Mouse (Mus musculus) forebrain, embryonic 13.5 days (tissue): ENCODE results near the gene Adgrf5. TPM values are rescaled to one million over a fixed set of nuclear protein-coding genes. Genes with fewer than 3 reads are reported as not detected.
"Not testable (repeated sequence)": the region's sequence is repeated elsewhere in the genome, so short reads cannot be mapped to it uniquely, and the experiment has no call there.

ENCODE experiments used
- ATAC-seq: fragments of 200-750 bp; cut with Nextera tagmentation; 2 replicates; pipeline ENCODE4 v1.8.0; 2017
- H3K27ac ChIP-seq: fragments of 300-500 bp; sonication (generic); 2 replicates; pipeline ENCODE4 v1.5.1; 2015; ENCODE audit warnings: inconsistent platforms, mild to moderate bottlenecking, moderate library complexity
- H3K27me3 ChIP-seq: fragments of 300-500 bp; sonication (generic); 2 replicates; pipeline ENCODE4 v1.6.1; 2015; ENCODE audit warnings: mild to moderate bottlenecking, inconsistent platforms
- H3K36me3 ChIP-seq: fragments of 300-500 bp; sonication (generic); 2 replicates; pipeline ENCODE4 v1.6.1; 2015; ENCODE audit warnings: mild to moderate bottlenecking, inconsistent platforms; ENCODE audit not compliant: poor library complexity, severe bottlenecking
- H3K4me1 ChIP-seq: fragments of 300-500 bp; sonication (generic); 2 replicates; pipeline ENCODE4 v1.6.1; 2015; ENCODE audit warnings: inconsistent platforms
- H3K4me2 ChIP-seq: fragments of 300-500 bp; sonication (generic); 2 replicates; pipeline ENCODE4 v1.6.1; 2015; ENCODE audit warnings: inconsistent platforms, mild to moderate bottlenecking, moderate library complexity
- H3K4me3 ChIP-seq: fragments of 300-500 bp; sonication (generic); 2 replicates; pipeline ENCODE4 v1.5.1; 2015; ENCODE audit warnings: mild to moderate bottlenecking, inconsistent platforms
- H3K9ac ChIP-seq: fragments of 300-500 bp; sonication (generic); 2 replicates; pipeline ENCODE4 v1.6.1; 2015; ENCODE audit warnings: mild to moderate bottlenecking, inconsistent platforms
- H3K9me3 ChIP-seq: fragments of 300-500 bp; sonication (generic); replicated peaks from 2 replicates; pipeline ENCODE4 v1.6.1; 2016; ENCODE audit warnings: inconsistent platforms
- WGBS: fragments of 180-500 bp; shearing (Covaris S2); methylation state at CpG from one replicate; pipeline ENCODE4 v1.1.7; 2015; 5-methylcytosine and 5-hydroxymethylcytosine counted together
- polyA plus RNA-seq: library from polyadenylated mRNA; unstranded; fragments of >200 nt; fragmentation: Nextera tagmentation; extraction: Ambion mirVana; gene quantifications from 2 replicates; pipeline ENCODE4 v1.2.1, GENCODE M21; 2015

Gene Adgrf5
- 5.5 and 6.6 TPM in 2 replicates for polyA plus RNA-seq

DNA sequence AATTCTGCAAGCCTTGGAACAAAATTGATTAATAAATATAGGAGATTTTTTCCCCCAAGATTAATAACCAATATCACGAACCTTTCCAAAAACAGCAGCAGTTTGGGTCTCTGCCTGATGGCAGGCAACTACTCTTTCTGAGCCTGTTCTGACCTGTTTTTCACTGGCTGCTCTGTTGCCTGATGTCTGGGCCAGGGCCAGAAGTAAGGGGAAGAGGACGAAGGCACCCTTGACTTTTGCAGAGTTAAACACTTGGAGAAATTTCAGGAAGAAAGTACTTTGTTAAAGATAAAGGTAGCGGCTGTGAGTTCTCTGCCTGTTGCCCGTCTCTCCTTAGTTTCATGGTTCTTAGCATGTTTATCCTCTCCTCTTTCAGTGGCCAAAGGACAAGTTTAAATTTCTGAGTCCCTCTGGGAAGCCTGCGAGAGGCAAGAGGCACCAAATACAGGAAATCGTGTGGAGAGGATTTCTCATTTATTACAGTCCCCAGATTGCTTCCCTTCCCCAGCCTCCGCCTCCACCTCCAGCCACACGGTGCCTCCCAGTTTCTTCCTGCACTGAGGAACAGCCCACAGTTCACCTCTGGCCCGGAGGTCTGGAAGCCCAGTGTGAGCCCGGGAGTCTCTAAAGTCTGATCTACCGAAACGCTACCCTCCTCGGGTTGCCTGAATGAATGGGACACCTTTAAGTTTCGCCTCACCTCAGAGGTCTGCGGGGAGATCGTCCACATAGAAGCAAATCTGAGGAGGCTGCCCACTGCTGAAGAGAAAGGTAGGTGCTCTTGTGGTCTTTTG, at the start of gene Adgrf5:
TSS of gene Adgrf5 (plus strand) at position 626 of the 794 bp plus-strand sequence.
- 73% methylated on average over 16 of the region's 16 CpGs for WGBS
- no peak within 1 kb of the TSS for H3K4me3 ChIP-seq
- no peaks in the 10 kb centered on the region for H3K9me3 ChIP-seq
- no peak for ATAC-seq
- no peaks in the 10 kb centered on the region for H3K27me3 ChIP-seq
- H3K36me3 ChIP-seq = no peaks in the 10 kb centered on the region
- H3K9ac ChIP-seq = no peak within 1 kb of the TSS
- H3K4me1 ChIP-seq = peaks cover 4% of the 10 kb centered on the region; the same call in 1 of the 2 replicates
- no peak within 1 kb of the TSS for H3K27ac ChIP-seq
- H3K4me2 ChIP-seq = no peak within 1 kb of the TSS

DNA sequence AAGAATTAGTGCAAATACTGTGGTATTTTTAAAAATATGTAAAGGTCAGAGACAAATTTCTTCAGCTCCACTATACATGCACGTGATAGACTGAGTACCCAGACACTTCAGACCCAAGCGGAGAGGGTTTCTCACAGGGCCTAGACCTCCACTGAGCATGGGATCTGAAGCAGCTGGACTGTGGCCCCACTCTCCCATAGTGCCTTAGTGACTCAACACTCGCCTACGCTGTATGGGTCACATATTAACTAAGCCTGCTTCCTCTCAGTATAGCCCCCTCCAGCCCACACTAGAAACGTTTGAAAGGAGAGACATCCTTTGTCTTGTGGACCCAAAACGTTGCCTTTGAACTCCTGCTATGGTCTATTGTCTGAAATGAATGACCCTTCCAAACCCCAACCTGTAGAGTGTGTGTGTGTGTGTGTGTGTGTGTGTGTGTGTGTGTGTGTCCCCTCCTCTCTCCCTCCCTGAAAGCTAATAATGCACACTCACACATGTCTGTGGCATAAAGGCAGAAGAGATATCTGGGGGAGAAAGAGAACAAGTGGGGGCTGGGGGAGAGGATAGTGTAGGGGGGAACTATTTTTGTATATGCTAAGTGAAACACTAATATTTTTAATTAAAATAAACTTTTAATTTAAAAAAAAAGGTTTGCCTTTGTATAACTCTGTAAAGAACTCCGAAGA, 34.1 kb upstream of the Adgrf5 start:
- no peaks in the 10 kb centered on the region for H3K9me3 ChIP-seq
- peak overlapping the region; percentile 67; the same call in 1 of the 2 replicates for H3K4me2 ChIP-seq
- peak; percentile 34 for ATAC-seq
- no peaks in the 10 kb centered on the region for H3K36me3 ChIP-seq
- H3K4me3 ChIP-seq = no peak overlapping the region
- H3K27me3 ChIP-seq = no peaks in the 10 kb centered on the region
- 45% methylated on average over 7 of the region's 7 CpGs for WGBS
- H3K9ac ChIP-seq = peak overlapping the region; percentile 63; the same call in 1 of the 2 replicates
- H3K4me1 ChIP-seq = peaks cover 7% of the 10 kb centered on the region
- no peak overlapping the region for H3K27ac ChIP-seq

DNA sequence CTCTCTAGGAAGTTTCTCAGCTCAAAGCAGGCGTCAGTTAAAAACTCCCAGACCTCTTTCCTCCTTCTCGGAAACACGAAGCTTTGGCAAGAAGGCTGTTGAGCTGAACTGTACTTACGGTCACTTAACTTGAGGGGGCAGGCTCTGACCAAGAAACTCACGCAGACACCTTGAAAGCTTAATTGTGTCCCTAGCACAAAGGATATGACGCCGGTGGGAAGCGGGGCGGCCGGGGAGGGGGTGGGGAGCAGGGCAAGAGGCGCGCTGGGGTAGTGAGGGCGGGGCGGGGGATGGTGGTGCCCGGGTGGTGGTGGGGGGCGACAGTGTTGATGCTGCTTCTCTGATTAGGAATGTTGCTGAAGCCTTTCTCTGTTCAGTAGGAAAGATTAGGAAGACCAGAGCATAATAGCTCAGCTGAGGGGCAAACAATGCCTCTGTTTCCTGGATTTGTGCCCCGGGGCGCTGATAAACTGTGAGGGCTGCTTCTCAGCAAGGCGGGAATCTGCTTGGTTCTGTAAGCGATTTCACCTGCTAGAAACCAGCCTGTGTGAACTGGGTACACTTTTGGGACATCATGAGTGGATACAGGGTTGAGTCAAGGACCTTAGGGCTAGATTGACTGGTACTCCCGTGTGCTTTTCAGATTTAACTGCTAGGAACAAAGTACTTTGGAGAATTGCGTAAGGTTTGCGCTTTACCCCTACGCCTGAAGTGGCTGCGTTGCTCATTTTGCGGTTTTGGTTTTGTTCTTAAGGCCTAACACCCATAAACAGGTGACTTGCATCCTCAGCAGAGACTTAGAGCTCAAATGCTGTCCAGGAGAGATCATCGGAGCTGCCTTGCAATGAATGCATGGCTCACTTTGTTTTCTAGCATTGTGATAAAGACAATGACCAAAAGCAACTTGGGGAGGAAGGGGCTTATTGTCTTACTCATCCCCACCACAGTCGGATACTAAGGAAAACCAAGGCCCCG, 33.2 kb upstream of the Adgrf5 start:
- Histone ChIP-seq H3K36me3 (no peaks in the 10 kb centered on the region), H3K9me3 (no peaks in the 10 kb centered on the region), H3K4me3 (peak overlapping the region; percentile 30), H3K9ac (peak overlapping the region; percentile 63), H3K4me1 (peaks cover 7% of the 10 kb centered on the region), H3K4me2 (peak overlapping the region; percentile 67), H3K27ac (peak overlapping the region; percentile 32), H3K27me3 (no peaks in the 10 kb centered on the region)
- 3% methylated on average over 28 of the region's 29 CpGs for WGBS
- ATAC-seq = peak; percentile 92

DNA sequence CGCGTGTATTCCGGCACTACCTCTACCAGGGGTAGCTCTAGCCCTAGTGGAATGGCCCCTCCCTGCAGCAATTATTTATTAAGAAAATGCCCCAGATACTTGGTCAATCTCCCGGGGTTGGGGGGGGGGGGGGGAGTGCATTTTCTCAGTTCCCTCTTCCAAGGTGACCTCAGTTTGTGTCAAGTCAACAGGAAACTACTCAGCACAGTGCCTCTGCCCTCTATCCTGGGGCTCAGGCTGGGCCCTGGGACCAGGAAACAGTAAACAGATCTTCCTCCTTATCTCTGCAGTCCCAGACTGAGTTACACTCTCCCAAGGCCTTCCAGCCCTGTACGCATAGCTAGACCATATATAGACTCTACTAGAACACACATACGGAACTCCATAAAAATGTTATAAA, 32.4 kb upstream of the Adgrf5 start:
- no peak for ATAC-seq
- WGBS = 71% methylated on average over 6 of the region's 6 CpGs
- H3K9ac ChIP-seq = no peak overlapping the region
- H3K36me3 ChIP-seq = no peaks in the 10 kb centered on the region
- no peak overlapping the region for H3K4me3 ChIP-seq
- no peak overlapping the region for H3K4me2 ChIP-seq
- no peak overlapping the region for H3K27ac ChIP-seq
- H3K9me3 ChIP-seq = no peaks in the 10 kb centered on the region
- peaks cover 7% of the 10 kb centered on the region for H3K4me1 ChIP-seq
- H3K27me3 ChIP-seq = no peaks in the 10 kb centered on the region

DNA sequence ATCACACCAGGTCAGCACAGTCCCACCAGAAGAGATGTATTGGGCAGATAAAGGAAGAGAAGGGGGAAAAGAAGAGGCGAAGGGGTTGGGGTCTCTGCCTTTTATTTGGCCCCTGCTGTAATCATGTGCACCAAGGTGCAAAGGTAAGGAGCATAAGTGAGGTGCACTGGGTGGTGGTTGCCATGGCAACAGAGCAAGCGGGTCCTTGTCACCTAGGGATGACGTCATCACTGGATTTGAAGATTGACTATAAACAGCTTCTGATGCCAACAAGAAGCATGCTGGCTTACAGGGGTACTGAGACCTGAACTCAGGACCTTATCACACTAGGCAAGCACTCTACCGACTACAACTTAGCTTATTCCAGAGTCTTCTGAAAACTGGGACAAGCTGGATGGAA, 31.0 kb upstream of the Adgrf5 start:
- no peak for ATAC-seq
- peaks cover 7% of the 10 kb centered on the region for H3K4me1 ChIP-seq
- 85% methylated on average over 4 of the region's 4 CpGs for WGBS

DNA sequence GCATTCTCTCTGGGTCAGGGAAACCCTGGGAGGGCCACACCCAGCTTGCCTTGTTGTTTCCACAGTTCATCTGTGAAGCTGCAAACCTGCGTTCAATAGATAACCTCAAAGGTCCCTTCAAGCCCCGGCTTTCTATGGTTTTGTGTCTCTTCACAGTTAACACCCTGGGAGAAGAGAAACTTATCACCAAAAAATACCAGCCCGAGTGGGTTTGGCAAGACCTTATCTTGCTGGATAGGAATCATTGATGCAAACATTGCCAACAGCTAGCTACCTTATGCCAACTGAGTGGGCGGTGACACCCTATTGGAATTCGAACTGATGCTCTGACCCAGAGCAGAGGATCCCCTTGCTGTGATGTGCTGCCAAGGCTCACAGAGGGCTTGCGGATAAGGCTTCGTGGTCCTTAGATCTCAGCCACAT, 30.5 kb upstream of the Adgrf5 start:
- Histone ChIP-seq H3K9ac (no peak overlapping the region), H3K27ac (no peak overlapping the region), H3K27me3 (no peaks in the 10 kb centered on the region), H3K4me2 (no peak overlapping the region), H3K4me1 (peaks cover 7% of the 10 kb centered on the region), H3K36me3 (no peaks in the 10 kb centered on the region), H3K9me3 (no peaks in the 10 kb centered on the region), H3K4me3 (no peak overlapping the region)
- ATAC-seq = no peak
- 86% methylated on average over 7 of the region's 7 CpGs for WGBS

More for the DNA sequence above, 31.0 kb upstream of the Adgrf5 start:
- Histone ChIP-seq H3K9me3 (no peaks in the 10 kb centered on the region), H3K27me3 (no peaks in the 10 kb centered on the region), H3K4me3 (no peak overlapping the region), H3K27ac (no peak overlapping the region), H3K36me3 (no peaks in the 10 kb centered on the region), H3K9ac (no peak overlapping the region), H3K4me2 (no peak overlapping the region)

DNA sequence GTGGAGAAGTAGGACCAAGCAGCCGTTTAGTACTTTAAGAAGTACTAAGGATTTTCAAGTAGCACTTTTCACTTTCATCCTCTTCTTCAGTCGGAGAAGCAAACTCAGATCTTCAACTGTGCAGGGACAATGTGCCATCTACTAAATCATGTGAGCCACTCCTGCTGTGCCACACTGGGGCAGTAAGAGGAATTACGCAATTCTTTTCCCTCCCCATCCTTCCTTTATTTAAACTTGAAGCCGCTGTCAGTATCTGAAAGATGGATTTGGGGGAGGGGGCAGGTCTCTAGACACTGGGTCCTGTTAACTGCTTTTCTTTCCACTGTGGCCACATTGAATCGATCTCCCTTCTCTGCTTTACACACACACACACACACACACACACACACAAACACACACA, 27.6 kb upstream of the Adgrf5 start:
- no peak overlapping the region for H3K27ac ChIP-seq
- no peak overlapping the region for H3K4me3 ChIP-seq
- H3K4me2 ChIP-seq = no peak overlapping the region
- no peaks in the 10 kb centered on the region for H3K9me3 ChIP-seq
- no peak for ATAC-seq
- H3K4me1 ChIP-seq = no peaks in the 10 kb centered on the region
- 50% methylated on average over 5 of the region's 5 CpGs for WGBS
- no peaks in the 10 kb centered on the region for H3K27me3 ChIP-seq
- no peaks in the 10 kb centered on the region for H3K36me3 ChIP-seq
- H3K9ac ChIP-seq = no peak overlapping the region

DNA sequence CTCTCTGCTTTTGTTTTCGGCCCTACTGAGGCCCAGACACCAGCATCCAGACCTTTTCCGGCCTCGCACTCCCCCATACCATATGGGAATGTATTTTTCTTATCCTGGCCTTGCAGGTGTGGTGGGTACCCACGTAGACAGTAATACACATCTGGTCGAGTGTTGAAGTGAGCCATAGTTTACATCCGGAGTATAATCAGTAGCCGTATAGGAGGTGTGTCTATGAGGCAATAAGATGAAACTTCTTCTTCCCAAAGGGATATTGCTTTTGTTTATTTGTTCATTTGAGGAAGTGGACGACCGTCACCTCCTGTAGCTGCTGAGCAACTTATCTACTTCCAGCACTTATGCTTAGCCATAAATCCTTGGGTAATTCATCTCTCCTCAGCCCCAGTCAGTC, 26.2 kb upstream of the Adgrf5 start:
- Histone ChIP-seq H3K4me2 (no peak overlapping the region), H3K27me3 (no peaks in the 10 kb centered on the region), H3K36me3 (no peaks in the 10 kb centered on the region), H3K27ac (no peak overlapping the region), H3K9me3 (no peaks in the 10 kb centered on the region), H3K4me3 (no peak overlapping the region), H3K9ac (no peak overlapping the region), H3K4me1 (no peaks in the 10 kb centered on the region)
- no peak for ATAC-seq
- WGBS = 86% methylated on average over 9 of the region's 9 CpGs

DNA sequence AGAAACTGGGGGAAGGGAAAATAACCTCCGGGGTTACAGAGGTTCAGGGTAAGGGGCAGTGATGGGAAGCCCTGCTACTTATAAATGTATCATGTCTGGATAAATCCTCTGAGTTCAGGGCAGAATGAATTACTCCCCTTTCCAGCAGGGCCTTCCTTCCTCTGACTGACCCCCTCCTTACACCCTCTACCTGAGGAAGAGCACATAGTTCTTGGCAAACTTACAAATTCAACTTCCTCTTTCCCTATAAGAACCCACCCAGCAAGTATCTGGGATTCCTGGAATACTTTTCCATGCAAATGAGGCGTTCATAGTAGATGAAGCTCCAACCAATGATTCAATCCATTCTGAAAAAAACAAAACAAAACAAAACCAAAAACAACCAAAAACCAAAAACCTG, 22.6 kb upstream of the Adgrf5 start:
- no peak overlapping the region for H3K27ac ChIP-seq
- 84% methylated on average over 2 of the region's 2 CpGs for WGBS
- no peaks in the 10 kb centered on the region for H3K9me3 ChIP-seq
- no peak for ATAC-seq
- no peak overlapping the region for H3K4me3 ChIP-seq
- H3K9ac ChIP-seq = no peak overlapping the region
- H3K4me2 ChIP-seq = no peak overlapping the region
- no peaks in the 10 kb centered on the region for H3K4me1 ChIP-seq
- no peaks in the 10 kb centered on the region for H3K27me3 ChIP-seq
- H3K36me3 ChIP-seq = no peaks in the 10 kb centered on the region

DNA sequence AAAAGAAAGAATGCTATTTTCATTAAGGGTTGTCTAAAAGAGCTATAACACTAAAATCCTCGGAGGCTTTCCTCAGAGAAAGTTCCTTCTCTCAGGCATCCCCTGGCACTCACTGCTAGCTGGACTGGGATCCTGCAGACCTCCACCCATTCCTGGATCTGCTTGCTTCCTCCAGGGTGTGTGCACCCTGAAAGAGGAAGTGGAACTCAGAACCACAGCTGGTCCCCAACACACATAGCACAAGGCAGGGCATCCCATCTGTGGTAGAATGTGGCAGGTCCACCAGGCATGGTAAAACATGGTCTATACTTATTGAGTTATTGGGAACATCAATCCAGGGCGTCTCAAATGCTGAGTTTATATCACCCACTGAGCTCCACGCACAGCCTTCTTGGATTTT, 22.0 kb upstream of the Adgrf5 start:
- no peaks in the 10 kb centered on the region for H3K27me3 ChIP-seq
- H3K27ac ChIP-seq = no peak overlapping the region
- H3K9ac ChIP-seq = no peak overlapping the region
- H3K9me3 ChIP-seq = no peaks in the 10 kb centered on the region
- 82% methylated on average over 3 of the region's 3 CpGs for WGBS
- H3K36me3 ChIP-seq = no peaks in the 10 kb centered on the region
- ATAC-seq = no peak
- no peaks in the 10 kb centered on the region for H3K4me1 ChIP-seq
- no peak overlapping the region for H3K4me3 ChIP-seq
- H3K4me2 ChIP-seq = no peak overlapping the region

DNA sequence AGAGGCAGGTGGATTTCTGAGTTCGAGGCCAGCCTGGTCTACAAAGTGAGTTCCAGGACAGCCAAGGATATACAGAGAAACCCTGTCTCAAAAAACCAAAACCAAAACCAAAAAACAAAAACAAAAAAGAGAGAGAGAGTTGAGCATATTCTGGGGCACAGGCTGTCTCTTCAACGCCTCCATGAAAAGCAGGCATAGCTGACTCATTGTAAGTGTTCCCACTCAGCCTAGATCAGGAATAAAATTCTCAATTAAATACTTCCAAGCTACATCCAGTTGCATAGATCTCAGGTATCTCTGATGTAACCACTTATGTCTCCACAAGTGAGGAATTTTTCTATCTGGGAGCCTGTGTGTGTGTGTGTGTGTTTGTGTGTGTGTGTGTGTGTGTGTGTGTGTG, 13.8 kb upstream of the Adgrf5 start:
- not testable (repeated sequence) for H3K27me3 ChIP-seq, ATAC-seq, H3K4me3 ChIP-seq, H3K36me3 ChIP-seq, H3K9me3 ChIP-seq, H3K9ac ChIP-seq, H3K4me2 ChIP-seq, H3K27ac ChIP-seq, H3K4me1 ChIP-seq
- WGBS = 87% methylated on average over 2 of the region's 2 CpGs
